Mouse (Mus musculus): ENCODE measurements around the gene Trp53i11. TPM values are rescaled to one million over a fixed set of nuclear protein-coding genes. Genes with fewer than 3 reads are reported as not detected.

The Trp53i11 gene
- polyA plus RNA-seq, 3 experiments from 2014 or later = 45.1 to 68.3 (median 47.4) TPM

- ATAC-seq = no peak
These were observed 13.5 kb downstream of the Trp53i11 start for GRCm38 (mm10) chr2:93200681-93201340.

- ATAC-seq = no peak
These were observed 14.6 kb downstream of the Trp53i11 start for GRCm38 (mm10) chr2:93201997-93202396.

GRCm38 (mm10) chr2:93202782-93203181 is 15.4 kb downstream of the Trp53i11 start:
- ATAC-seq = no peak

GRCm38 (mm10) chr2:93203682-93204081 is 16.3 kb downstream of the Trp53i11 start:
- no peak for ATAC-seq

GRCm38 (mm10) chr2:93204571-93204970 is 17.2 kb downstream of the Trp53i11 start:
- no peak for ATAC-seq

- no peak for ATAC-seq
These were observed 18.8 kb downstream of the Trp53i11 start for GRCm38 (mm10) chr2:93206126-93206525.

GRCm38 (mm10) chr2:93212386-93212785 is 25.0 kb downstream of the Trp53i11 start:
- no peak for ATAC-seq

GRCm38 (mm10) chr2:93212865-93213264 is 25.5 kb downstream of the Trp53i11 start:
- no peak for ATAC-seq

- peak; percentile 85 for ATAC-seq
These were observed 26.8 kb downstream of the Trp53i11 start for GRCm38 (mm10) chr2:93214192-93214591.

- no peak for ATAC-seq
These were observed 28.4 kb downstream of the Trp53i11 start for GRCm38 (mm10) chr2:93215790-93216189.

GRCm38 (mm10) chr2:93217015-93217414 is 29.7 kb downstream of the Trp53i11 start:
- ATAC-seq = no peak

GRCm38 (mm10) chr2:93218353-93218990 is 31.1 kb downstream of the Trp53i11 start:
- ATAC-seq = no peak

GRCm38 (mm10) chr2:93219576-93219975 is 32.2 kb downstream of the Trp53i11 start:
- ATAC-seq = no peak

GRCm38 (mm10) chr2:93220447-93220846 is 33.1 kb downstream of the Trp53i11 start:
- ATAC-seq = no peak

- no peak for ATAC-seq
These were observed 36.1 kb downstream of the Trp53i11 start for GRCm38 (mm10) chr2:93223463-93223862.

- no peak for ATAC-seq
These were observed 39.6 kb downstream of the Trp53i11 start for GRCm38 (mm10) chr2:93226606-93227595.

- no peak for ATAC-seq
These were observed 40.5 kb downstream of the Trp53i11 start for GRCm38 (mm10) chr2:93227713-93228479.

- no peak for ATAC-seq
These were observed 41.1 kb downstream of the Trp53i11 start for GRCm38 (mm10) chr2:93228480-93228824.

GRCm38 (mm10) chr2:93232141-93232540 is 44.8 kb downstream of the Trp53i11 start:
- ATAC-seq = no peak

- no peak for ATAC-seq
These were observed 49.7 kb downstream of the Trp53i11 start for GRCm38 (mm10) chr2:93237055-93237454.

- no peak for ATAC-seq
These were observed 51.5 kb downstream of the Trp53i11 start for GRCm38 (mm10) chr2:93238864-93239263.

- no peak for ATAC-seq
These were observed 54.8 kb downstream of the Trp53i11 start for GRCm38 (mm10) chr2:93242166-93242565.

Data from inflammation-experienced regulatory T-cells, adult 6 months (primary cell).